Mouse (Mus musculus): ENCODE results near the gene Meaf6.

DNA sequence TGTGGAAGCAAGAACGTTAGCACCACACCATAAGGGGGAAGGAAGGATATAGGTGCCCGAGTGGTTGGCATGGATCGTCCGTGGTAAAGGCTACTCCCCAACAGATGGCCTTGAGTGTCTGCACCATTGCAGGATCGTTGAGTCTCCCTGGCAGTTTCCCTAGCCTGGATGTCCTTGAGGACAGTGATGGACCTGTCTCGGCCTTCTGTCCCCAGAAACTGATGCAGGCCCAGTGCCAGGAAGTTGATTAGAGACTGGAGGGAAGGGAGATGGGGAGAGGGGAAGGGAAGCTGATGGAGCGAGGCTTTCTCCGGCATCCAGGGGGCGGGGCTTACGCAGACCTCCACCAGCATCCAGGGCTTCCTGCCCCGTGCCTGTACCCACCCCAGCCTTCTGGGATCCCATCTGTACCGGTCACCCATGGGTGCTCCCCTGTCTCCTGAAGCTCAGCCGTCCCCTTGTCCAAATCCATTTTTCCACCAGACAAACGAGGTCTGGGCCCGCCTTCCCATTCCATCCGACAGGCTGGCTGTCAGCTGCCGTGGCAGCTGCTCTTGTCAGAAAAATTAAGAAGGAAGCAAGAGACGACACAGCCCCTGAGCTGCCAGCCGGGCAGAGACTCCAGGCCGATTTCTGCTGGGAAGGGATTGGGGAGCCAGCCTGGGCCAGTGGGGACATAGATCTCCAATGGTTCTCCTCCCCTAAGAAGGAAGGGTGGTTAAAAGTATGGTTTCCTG is 73.8 kb downstream of the Meaf6 start:
- TF ChIP-seq CTCF (IDR thresholded peaks at IDR 0.05) (no peak), EP300 (IDR thresholded peaks at IDR 0.05) (no peak)
